ENCODE assay signal across 8 mouse cellular contexts in the genomic region with DNA sequence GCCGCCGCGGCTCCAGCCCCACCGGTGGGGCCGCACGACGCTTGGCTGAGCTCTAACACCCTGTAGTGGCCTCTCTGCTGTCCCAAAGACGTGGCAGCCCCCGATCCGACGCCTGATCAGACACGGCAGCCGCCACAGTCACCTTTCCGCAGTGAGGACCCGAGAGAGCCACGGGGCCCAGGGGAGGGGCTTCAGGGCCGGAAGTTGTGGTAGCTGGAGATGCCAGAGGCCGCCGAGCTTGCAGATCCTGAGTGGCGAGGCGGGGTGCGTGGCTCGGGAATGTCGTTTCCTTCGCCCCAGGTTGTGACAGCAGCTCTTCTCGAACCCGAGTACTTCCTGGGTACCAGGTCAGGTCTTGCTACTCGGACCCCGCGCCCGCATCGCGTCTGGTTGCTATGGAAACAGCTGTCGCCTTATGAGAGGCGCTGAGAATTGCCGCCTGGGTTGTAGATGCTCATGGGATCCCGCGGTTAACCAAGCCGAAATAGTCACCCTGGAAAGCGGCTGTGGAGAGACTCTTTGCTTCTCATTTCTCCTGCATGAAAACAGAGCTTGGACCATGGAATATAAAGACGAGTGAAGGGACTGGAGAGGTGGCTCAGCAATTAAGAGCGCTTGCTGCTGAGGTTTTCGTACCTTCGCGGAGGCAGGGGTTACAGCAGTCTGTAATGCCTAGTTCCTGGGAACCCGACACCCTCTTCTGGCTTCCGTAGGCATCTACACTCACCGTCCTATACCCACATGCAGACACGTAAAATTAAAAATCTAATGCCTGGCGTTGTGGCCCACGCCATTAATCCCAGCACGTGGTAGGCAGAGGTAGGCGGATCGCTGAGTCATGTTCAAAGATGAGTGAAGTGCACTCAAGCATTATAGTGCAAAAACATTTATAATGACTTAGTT. TPM values are rescaled to one million over a fixed set of nuclear protein-coding genes. Genes with fewer than 3 reads are reported as not detected.
DNase-seq lines count a peak whose midpoint lies in the region; ATAC-seq and TF ChIP-seq lines count a peak whose summit lies in the region.

A gene (minus strand): TSS at position 26 of the 903 bp plus-strand sequence.

- no peak for TF ChIP-seq EP300 in CH12.LX (IDR thresholded peaks at IDR 0.05; ENCODE audit: low read length)

- dilution Hi-C loops in CH12.LX (cut with MboI; ENCODE audit: extremely low pct_ligation_motif_present, extremely low pct_unique_long_range_greater_than_20kb, low sequenced_read_pairs): no loop called here

- H3K27me3 ChIP-seq in CH12.LX (replicated peaks): no peaks in the 10 kb centered on the region
- no peaks in the 10 kb centered on the region for H3K27me3 ChIP-seq in forebrain, embryonic 10.5 days (ENCODE audit: poor library complexity, severe bottlenecking)
- H3K27me3 ChIP-seq in heart, embryonic 14.5 days (ENCODE audit: control insufficient read depth, insufficient read depth, low read length): no peaks in the 10 kb centered on the region
- no peaks in the 10 kb centered on the region for H3K27me3 ChIP-seq in liver, embryonic 13.5 days
- H3K27me3 ChIP-seq in stomach, embryonic 14.5 days (ENCODE audit: control insufficient read depth, insufficient read depth, low read length): no peaks in the 10 kb centered on the region

- TF ChIP-seq RAD21 in CH12.LX (IDR thresholded peaks at IDR 0.05; ENCODE audit: low read depth, low read length): no peak

- WGBS in forebrain, embryonic 10.5 days: 8% methylated on average over 54 of the region's 54 CpGs
- WGBS in heart, embryonic 14.5 days: 7% methylated on average over 54 of the region's 54 CpGs
- WGBS in liver, embryonic 13.5 days (ENCODE audit: insufficient replicate concordance): 4% methylated on average over 53 of the region's 54 CpGs
- 7% methylated on average over 54 of the region's 54 CpGs for WGBS in stomach, embryonic 14.5 days

- peak in 1 of 2 experiments; percentile 14; a peak in 2 of 4 replicates for TF ChIP-seq CTCF in CH12.LX (conservative IDR thresholded peaks at IDR 0.05 in 1 of 2, IDR thresholded peaks at IDR 0.05 in 1 of 2; ENCODE audit: low read depth in 2 of 2, low read length in 2 of 2)

- peaks cover 0 to 19% of the 10 kb centered on the region in 2 experiments; a peak in 1 of 4 replicates for H3K4me1 ChIP-seq in CH12.LX (ENCODE audit: control insufficient read depth in 1 of 2, insufficient read depth in 2 of 2)
- peaks cover 19% of the 10 kb centered on the region for H3K4me1 ChIP-seq in forebrain, embryonic 10.5 days
- peaks cover 0 to 11% of the 10 kb centered on the region in 2 experiments; a peak in 2 of 4 replicates for H3K4me1 ChIP-seq in heart, embryonic 14.5 days (ENCODE audit: control insufficient read depth in 2 of 2, insufficient read depth in 2 of 2, low read length in 2 of 2)
- H3K4me1 ChIP-seq in liver, embryonic 13.5 days (replicated peaks): peaks cover 21% of the 10 kb centered on the region
- H3K4me1 ChIP-seq in stomach, embryonic 14.5 days (ENCODE audit: control insufficient read depth, insufficient read depth, low read length): peaks cover 13% of the 10 kb centered on the region

- peak within 1 kb of the TSS; percentile 83 to 91 (median 89) for H3K4me3 ChIP-seq in CH12.LX (replicated peaks in 1 of 3; ENCODE audit: low read depth in 2 of 3, low read length in 2 of 3, poor library complexity in 1 of 3)
- H3K4me3 ChIP-seq in forebrain, embryonic 10.5 days: peak within 1 kb of the TSS; percentile 86
- peak within 1 kb of the TSS; percentile 71 to 86 for H3K4me3 ChIP-seq in heart, embryonic 14.5 days (ENCODE audit: control insufficient read depth in 1 of 2, insufficient read depth in 1 of 2, low read depth in 1 of 2, low read length in 2 of 2)
- H3K4me3 ChIP-seq in liver, embryonic 13.5 days (replicated peaks): peak within 1 kb of the TSS; percentile 89
- peak within 1 kb of the TSS; percentile 85 for H3K4me3 ChIP-seq in stomach, embryonic 14.5 days (ENCODE audit: low read depth, low read length)

- H3K79me2 ChIP-seq in CH12.LX (replicated peaks; ENCODE audit: control insufficient read depth, extremely low read depth, insufficient read depth, poor library complexity, severe bottlenecking): peaks cover 7% of the 10 kb centered on the region

- DNase-seq in CH12.LX (ENCODE audit: extremely low read depth): peak; percentile 84
- DNase-seq in c-Kit-positive CD71-negative TER-119-negative erythroid progenitor cells, embryonic 14.5 days (ENCODE audit: low read depth): peak; percentile 57
- peak; percentile 91 for DNase-seq in forebrain, embryonic 10.5 days (ENCODE audit: extremely low spot score, low spot score)
- DNase-seq in kidney, postnatal 14 days: peak; percentile 94
- peak; percentile 82 for DNase-seq in liver, embryonic 13.5 days
- DNase-seq in natural killer cell, adult 2 months (ENCODE audit: low spot score in 2 of 2): peak; percentile 91 to 92

- in situ Hi-C loops in CH12.LX (cut with MboI; ENCODE audit: low pct_ligation_motif_present, low pct_unique_long_range_greater_than_20kb, low sequenced_read_pairs): loop anchor here (5.0 kb wide), 1 partner anchor 110 kb away; no protein-coding TSS in a partner anchor

- H3K36me3 ChIP-seq in CH12.LX (replicated peaks in 1 of 2; ENCODE audit: control insufficient read depth in 1 of 2, insufficient read depth in 1 of 2, low read length in 1 of 2): peaks cover 3 to 24% of the 10 kb centered on the region in 2 experiments
- H3K36me3 ChIP-seq in forebrain, embryonic 10.5 days (replicated peaks): peaks cover 11% of the 10 kb centered on the region
- no peaks in the 10 kb centered on the region for H3K36me3 ChIP-seq in heart, embryonic 14.5 days (ENCODE audit: control insufficient read depth, insufficient read depth, low read length)
- H3K36me3 ChIP-seq in liver, embryonic 13.5 days: no peaks in the 10 kb centered on the region
- H3K36me3 ChIP-seq in stomach, embryonic 14.5 days (ENCODE audit: control insufficient read depth, insufficient read depth, low read length): 0 out of 2 replicates have a peak, but pooled peaks cover 2% of the 10 kb centered on the region

- no peaks in the 10 kb centered on the region for H3K9me3 ChIP-seq in CH12.LX (replicated peaks; ENCODE audit: low read length)
- no peaks in the 10 kb centered on the region; the same call in 1 of the 2 replicates for H3K9me3 ChIP-seq in forebrain, embryonic 10.5 days
- H3K9me3 ChIP-seq in heart, embryonic 14.5 days (ENCODE audit: control insufficient read depth, low read length): no peaks in the 10 kb centered on the region
- no peaks in the 10 kb centered on the region for H3K9me3 ChIP-seq in liver, embryonic 13.5 days (replicated peaks)
- no peaks in the 10 kb centered on the region for H3K9me3 ChIP-seq in stomach, embryonic 14.5 days (ENCODE audit: control insufficient read depth, low read depth, low read length)

- peak; percentile 89 for ATAC-seq in heart, embryonic 14.5 days (ENCODE audit: insufficient number of reproducible peaks, insufficient read depth, low FRiP score, low read depth)
- peak; percentile 90 for ATAC-seq in liver, embryonic 13.5 days (ENCODE audit: low read depth)
- ATAC-seq in stomach, embryonic 14.5 days (ENCODE audit: insufficient number of reproducible peaks, insufficient read depth, low FRiP score, low read depth): peak; percentile 91

- H3K9ac ChIP-seq in CH12.LX (ENCODE audit: insufficient read depth, low read depth): peak within 1 kb of the TSS; percentile 64
- H3K9ac ChIP-seq in heart, embryonic 14.5 days (ENCODE audit: low read length): peak within 1 kb of the TSS; percentile 86
- peak within 1 kb of the TSS; percentile 80 for H3K9ac ChIP-seq in liver, embryonic 13.5 days
- H3K9ac ChIP-seq in stomach, embryonic 14.5 days (replicated peaks; ENCODE audit: low read depth, low read length): peak within 1 kb of the TSS; percentile 81

- TF ChIP-seq POLR2A in CH12.LX (IDR thresholded peaks at IDR 0.05; ENCODE audit: low read depth, low read length): peak; percentile 77

- H3K4me2 ChIP-seq in CH12.LX (ENCODE audit: insufficient read depth, low read depth, poor library complexity, severe bottlenecking): peak within 1 kb of the TSS; percentile 45; the same call in 1 of the 2 replicates
- peak within 1 kb of the TSS; percentile 84 for H3K4me2 ChIP-seq in heart, embryonic 14.5 days (ENCODE audit: low read length)
- H3K4me2 ChIP-seq in liver, embryonic 13.5 days: peak within 1 kb of the TSS; percentile 88
- peak within 1 kb of the TSS; percentile 66 for H3K4me2 ChIP-seq in stomach, embryonic 14.5 days (replicated peaks; ENCODE audit: low read depth, low read length)

- peak within 1 kb of the TSS; percentile 72 for H3K27ac ChIP-seq in CH12.LX (ENCODE audit: insufficient read depth, low read depth)
- peak within 1 kb of the TSS; percentile 100 for H3K27ac ChIP-seq in forebrain, embryonic 10.5 days
- H3K27ac ChIP-seq in heart, embryonic 14.5 days (replicated peaks in 1 of 2; ENCODE audit: control insufficient read depth in 1 of 2, insufficient read depth in 1 of 2, low read depth in 2 of 2, low read length in 2 of 2): peak within 1 kb of the TSS; percentile 87 to 96
- peak within 1 kb of the TSS; percentile 77 for H3K27ac ChIP-seq in liver, embryonic 13.5 days
- H3K27ac ChIP-seq in stomach, embryonic 14.5 days (ENCODE audit: low read length): peak within 1 kb of the TSS; percentile 96

TF ChIP-seq in CH12.LX, 34 proteins besides CTCF, POLR2A, EP300 and RAD21 (continues in another document):
- no peak for TF ChIP-seq PAX5 (IDR thresholded peaks at IDR 0.05; ENCODE audit: low read length)
- TF ChIP-seq TCF12 (IDR thresholded peaks at IDR 0.05; ENCODE audit: low read depth, low read length): no peak
- TF ChIP-seq E2F4 (IDR thresholded peaks at IDR 0.05; ENCODE audit: insufficient replicate concordance, low read depth, low read length): no peak
- peak; percentile 74; the same call in 1 of the 2 replicates for TF ChIP-seq KAT2A (IDR thresholded peaks at IDR 0.05; ENCODE audit: insufficient replicate concordance, low read length)
- 0 out of 2 replicates have a peak, but pooled peaks have one; percentile 28 for TF ChIP-seq MYC (IDR thresholded peaks at IDR 0.05; ENCODE audit: low read depth, low read length)
- peak; percentile 79 for TF ChIP-seq SIN3A (IDR thresholded peaks at IDR 0.05; ENCODE audit: low read length)
- peak; percentile 60; the same call in 1 of the 2 replicates for TF ChIP-seq MXI1 (IDR thresholded peaks at IDR 0.05; ENCODE audit: low read depth, low read length)
- TF ChIP-seq NELFE (IDR thresholded peaks at IDR 0.05; ENCODE audit: low read depth, low read length): 0 out of 2 replicates have a peak, but pooled peaks have one; percentile 4
- no peak for TF ChIP-seq NRF1 (IDR thresholded peaks at IDR 0.05; ENCODE audit: low read depth, low read length)

RNA-seq across cellular contexts. Expression of the gene that starts here (rescaled TPM):
- total RNA-seq in CH12.LX (2012; rRNA removed) (9.3 and 10.3 TPM in 2 replicates), CH12.LX (2014; rRNA removed) (16.5 and 20.7 TPM in 2 replicates)
- polyA plus RNA-seq in CH12.LX (2012; ENCODE audit: insufficient read length, low read depth): 19.8 and 20.5 TPM in 2 replicates
- 31.2 and 34.0 TPM in 2 replicates for polyA plus RNA-seq in forebrain, embryonic 10.5 days (2016; fragmentation: Nextera tagmentation; extraction: Ambion mirVana)
- 32.0 and 35.3 TPM in 2 replicates for polyA plus RNA-seq in heart, embryonic 14.5 days (2014; fragmentation: Nextera tagmentation; extraction: Ambion mirVana)
- 9.8 and 14.0 TPM in 2 replicates for polyA plus RNA-seq in liver, embryonic 13.5 days (2015; fragmentation: Nextera tagmentation; extraction: Ambion mirVana)
- polyA plus RNA-seq in stomach, embryonic 14.5 days (2014; fragmentation: Nextera tagmentation; extraction: Ambion mirVana): 40.8 and 43.7 TPM in 2 replicates

Comparison
In these comparisons a context has a peak if more than half of its experiments do, and no peak if none do; other contexts are left out.
1. Peak in every context shown above with its lines: DNase-seq, ATAC-seq, H3K4me3 ChIP-seq and H3K27ac ChIP-seq.